Mouse (Mus musculus) CH12.LX (cell line): ENCODE data around the gene Mtmr12. TPM values are rescaled to one million over a fixed set of nuclear protein-coding genes. Genes with fewer than 3 reads are reported as not detected.

ENCODE experiments used
- DNase-seq: peaks from one replicate; pipeline ENCODE4 v3.0.0-alpha.2; 2013; ENCODE audit errors: extremely low read depth
- H3K27ac ChIP-seq: 2 replicates; pipeline ENCODE4 v1.5.1; 2012; ENCODE audit warnings: low read depth, mild to moderate bottlenecking, control low read depth, moderate library complexity; ENCODE audit not compliant: insufficient read depth
- H3K27me3 ChIP-seq: replicated peaks from 2 replicates; pipeline ENCODE3; 2012; ENCODE audit warnings: inconsistent platforms
- H3K36me3 ChIP-seq, 2 experiments: replicated peaks in 1 of 2; 2 replicates each; pipeline versions ENCODE3 to v1.6.1; 2012; ENCODE audit warnings: inconsistent platforms in 1 of 2, low read length in 1 of 2, mild to moderate bottlenecking in 1 of 2, mixed read lengths in 1 of 2, moderate library complexity in 1 of 2; ENCODE audit not compliant: control insufficient read depth in 1 of 2, insufficient read depth in 1 of 2
- H3K4me1 ChIP-seq, 2 experiments: 2 replicates each; pipeline ENCODE4 v1.6.1; 2012; ENCODE audit warnings: inconsistent platforms in 1 of 2, moderate library complexity in 1 of 2; ENCODE audit not compliant: insufficient read depth in 2 of 2, control insufficient read depth in 1 of 2
- H3K4me2 ChIP-seq: 2 replicates; pipeline ENCODE4 v1.6.1; 2012; ENCODE audit warnings: low read depth, mild to moderate bottlenecking, control low read depth; ENCODE audit not compliant: poor library complexity, insufficient read depth, severe bottlenecking
- H3K4me3 ChIP-seq, 3 experiments: fragments of 150-350 bp in 1 of 3; sonication (generic) in 1 of 3; replicated peaks in 1 of 3; 2 replicates each; pipeline versions ENCODE3 to v1.5.1; 2011 to 2012; ENCODE audit warnings: low read depth in 2 of 3, low read length in 2 of 3, mild to moderate bottlenecking in 2 of 3, moderate library complexity in 2 of 3, control low read depth in 1 of 3, improper control_type of control experiment in 1 of 3, inconsistent platforms in 1 of 3, mixed read lengths in 1 of 3; ENCODE audit not compliant: poor library complexity in 1 of 3
- H3K79me2 ChIP-seq: replicated peaks from 2 replicates; pipeline ENCODE4 v1.6.1; 2012; ENCODE audit warnings: mild to moderate bottlenecking, moderate library complexity; ENCODE audit not compliant: control insufficient read depth, poor library complexity, insufficient read depth, severe bottlenecking; ENCODE audit errors: extremely low read depth
- H3K9ac ChIP-seq: 2 replicates; pipeline ENCODE4 v1.6.1; 2012; ENCODE audit warnings: low read depth, mild to moderate bottlenecking, control low read depth, moderate library complexity; ENCODE audit not compliant: insufficient read depth
- H3K9me3 ChIP-seq: replicated peaks from 2 replicates; pipeline ENCODE3; 2012; ENCODE audit warnings: low read length, inconsistent platforms, mixed read lengths
- BHLHE40 ChIP-seq: IDR thresholded peaks from 2 replicates; pipeline ENCODE4 v1.6.1; 2011; ENCODE audit warnings: mild to moderate bottlenecking, low read depth, low read length, improper control_type of control experiment
- CHD1 ChIP-seq: IDR thresholded peaks from 2 replicates; pipeline ENCODE4 v1.6.1; 2012; ENCODE audit warnings: low read depth, low read length, improper control_type of control experiment, inconsistent platforms
- CHD2 ChIP-seq: IDR thresholded peaks from 2 replicates; pipeline ENCODE4 v1.6.1; 2011; ENCODE audit warnings: low read length, improper control_type of control experiment
- ELF1 ChIP-seq: IDR thresholded peaks from 2 replicates; pipeline ENCODE4 v1.6.1; 2014; ENCODE audit warnings: low read depth, mild to moderate bottlenecking, inconsistent platforms, low read length, improper control_type of control experiment
- EP300 ChIP-seq: IDR thresholded peaks from 2 replicates; pipeline ENCODE4 v1.6.1; 2011; ENCODE audit warnings: low read length, improper control_type of control experiment
- ETS1 ChIP-seq: conservative IDR thresholded peaks from 2 replicates; pipeline ENCODE4 v1.6.1; 2012; ENCODE audit warnings: low read depth, mild to moderate bottlenecking, inconsistent platforms, low read length, improper control_type of control experiment, moderate library complexity
- GABPA ChIP-seq: IDR thresholded peaks from 2 replicates; pipeline ENCODE4 v1.6.1; 2012; ENCODE audit warnings: low read depth, low read length, improper control_type of control experiment, inconsistent platforms; ENCODE audit not compliant: insufficient replicate concordance
- HCFC1 ChIP-seq: IDR thresholded peaks from 2 replicates; pipeline ENCODE4 v1.6.1; 2012; ENCODE audit warnings: low read depth, mild to moderate bottlenecking, inconsistent platforms, low read length, improper control_type of control experiment
- IRF4 ChIP-seq: IDR thresholded peaks from 2 replicates; pipeline ENCODE4 v1.6.1; 2014; ENCODE audit warnings: low read depth, mild to moderate bottlenecking, inconsistent platforms, low read length, improper control_type of control experiment
- JUN ChIP-seq: IDR thresholded peaks from 2 replicates; pipeline ENCODE4 v1.6.1; 2011; ENCODE audit warnings: low read depth, mild to moderate bottlenecking, low read length, improper control_type of control experiment, moderate library complexity; ENCODE audit not compliant: insufficient read depth
- KAT2A ChIP-seq: IDR thresholded peaks from 2 replicates; pipeline ENCODE4 v1.6.1; 2012; ENCODE audit warnings: low read length, improper control_type of control experiment, inconsistent platforms; ENCODE audit not compliant: insufficient replicate concordance
- MAFK ChIP-seq: IDR thresholded peaks from 2 replicates; pipeline ENCODE4 v1.6.1; 2011; ENCODE audit warnings: low read length, improper control_type of control experiment; ENCODE audit not compliant: insufficient replicate concordance
- MAZ ChIP-seq: IDR thresholded peaks from 2 replicates; pipeline ENCODE4 v1.6.1; 2012; ENCODE audit warnings: low read depth, mild to moderate bottlenecking, inconsistent platforms, low read length, improper control_type of control experiment, moderate library complexity
- MXI1 ChIP-seq: IDR thresholded peaks from 2 replicates; pipeline ENCODE4 v1.6.1; 2011; ENCODE audit warnings: mild to moderate bottlenecking, low read depth, low read length, improper control_type of control experiment
- POLR2A ChIP-seq: IDR thresholded peaks from 2 replicates; pipeline ENCODE4 v1.6.1; 2011; ENCODE audit warnings: low read depth, mild to moderate bottlenecking, improper control_type of control experiment, low read length
- POLR2AphosphoS2 ChIP-seq: IDR thresholded peaks from 2 replicates; pipeline ENCODE4 v1.6.1; 2011; ENCODE audit warnings: low read depth, low read length, improper control_type of control experiment
- RAD21 ChIP-seq: IDR thresholded peaks from 2 replicates; pipeline ENCODE4 v1.6.1; 2011; ENCODE audit warnings: low read depth, mild to moderate bottlenecking, low read length, improper control_type of control experiment, moderate library complexity
- SIN3A ChIP-seq: IDR thresholded peaks from 2 replicates; pipeline ENCODE4 v1.6.1; 2012; ENCODE audit warnings: low read length, improper control_type of control experiment, inconsistent platforms
- SMC3 ChIP-seq: IDR thresholded peaks from 2 replicates; pipeline ENCODE4 v1.6.1; 2011; ENCODE audit warnings: low read depth, low read length, improper control_type of control experiment
- UBTF ChIP-seq: IDR thresholded peaks from 2 replicates; pipeline ENCODE4 v1.6.1; 2012; ENCODE audit warnings: low read depth, mild to moderate bottlenecking, inconsistent platforms, low read length, improper control_type of control experiment, moderate library complexity
- USF2 ChIP-seq: conservative IDR thresholded peaks from 2 replicates; pipeline ENCODE4 v1.6.1; 2011; ENCODE audit warnings: low read depth, low read length, improper control_type of control experiment
- ZKSCAN1 ChIP-seq: IDR thresholded peaks from 2 replicates; pipeline ENCODE4 v1.6.1; 2012; ENCODE audit warnings: low read depth, inconsistent platforms, low read length, improper control_type of control experiment, borderline replicate concordance
- ZMIZ1 ChIP-seq: IDR thresholded peaks from 2 replicates; pipeline ENCODE4 v1.6.1; 2012; ENCODE audit warnings: low read depth, mild to moderate bottlenecking, inconsistent platforms, low read length, improper control_type of control experiment
- dilution Hi-C: fragments of 300-500 bp; cut with MboI; formaldehyde crosslinking; loops from 2 replicates; pipeline ENCODE4 v1.14.3; 2020; ENCODE audit warnings: low sequenced_read_pairs; ENCODE audit not compliant: extremely low pct_unique_long_range_greater_than_20kb, extremely low pct_ligation_motif_present
- in situ Hi-C: fragments of 300-500 bp; cut with MboI; formaldehyde crosslinking; loops from 3 replicates; pipeline ENCODE4 v1.14.3; 2019; ENCODE audit warnings: low sequenced_read_pairs, low pct_ligation_motif_present, low pct_unique_long_range_greater_than_20kb, mixed read lengths
- polyA plus RNA-seq: library from polyadenylated mRNA; unstranded; fragments of >175 nt; gene quantifications from 2 replicates; pipeline ENCODE4 v1.2.1, GENCODE M21; 2012; ENCODE audit warnings: low read depth; ENCODE audit not compliant: insufficient read length
- total RNA-seq, 2 experiments: library from RNA; depleted of rRNA; stranded (reverse); fragments of 300-350 nt in 1 of 2; fragments of >200 nt in 1 of 2; gene quantifications; 2 replicates each; pipeline ENCODE4 v1.2.3; 2012 to 2014

The Mtmr12 gene
- total and polyA plus RNA-seq, 3 experiments: 8.2 to 16.3 (median 12.3) TPM

GRCm38 (mm10) chr15:12236961-12237360 lies 32.1 kb downstream of the Mtmr12 start:
- DNase-seq: no peak
- no peak overlapping the region for H3K4me2 ChIP-seq
- no peaks in the 10 kb centered on the region for H3K27me3 ChIP-seq
- H3K4me3 ChIP-seq: no peak overlapping the region
- TF ChIP-seq SIN3A (no peak), UBTF (no peak), JUN (no peak), ZKSCAN1 (no peak), MAZ (no peak), USF2 (no peak), RAD21 (no peak)
- no peak overlapping the region for H3K9ac ChIP-seq
- peaks cover 25 to 70% of the 10 kb centered on the region in 2 experiments for H3K4me1 ChIP-seq
- dilution Hi-C loops (no loop called here), in situ Hi-C loops (no loop called here)
- no peaks in the 10 kb centered on the region for H3K9me3 ChIP-seq
- peaks cover 29 to 69% of the 10 kb centered on the region in 2 experiments for H3K36me3 ChIP-seq
- H3K27ac ChIP-seq: no peak overlapping the region
- no peaks in the 10 kb centered on the region for H3K79me2 ChIP-seq

GRCm38 (mm10) chr15:12237539-12237938 lies 32.7 kb downstream of the Mtmr12 start:
- no peak for DNase-seq
- Histone ChIP-seq H3K4me1 (peaks cover 25 to 64% of the 10 kb centered on the region in 2 experiments), H3K36me3 (peaks cover 27 to 68% of the 10 kb centered on the region in 2 experiments), H3K79me2 (no peaks in the 10 kb centered on the region), H3K27ac (no peak overlapping the region)
- TF ChIP-seq IRF4: no peak
- no peak for TF ChIP-seq CHD2
- no peak for TF ChIP-seq KAT2A
- TF ChIP-seq RAD21: no peak
- TF ChIP-seq POLR2A: no peak
- no peak for TF ChIP-seq MAFK
- TF ChIP-seq BHLHE40: no peak
- no peak for TF ChIP-seq ZMIZ1
- TF ChIP-seq MXI1: no peak
- TF ChIP-seq ZKSCAN1: no peak
- no peak for TF ChIP-seq GABPA
- no peak for TF ChIP-seq POLR2AphosphoS2
- no peak for TF ChIP-seq ELF1
- TF ChIP-seq SMC3: no peak
- no peak for TF ChIP-seq CHD1
- no peak for TF ChIP-seq ETS1
- no peak for TF ChIP-seq EP300
- TF ChIP-seq HCFC1: no peak
- TF ChIP-seq, all 38 proteins: peak for 0
- H3K9me3 ChIP-seq: no peaks in the 10 kb centered on the region
- dilution Hi-C loops: no loop called here
- H3K27me3 ChIP-seq: no peaks in the 10 kb centered on the region
- H3K4me3 ChIP-seq: no peak overlapping the region
- no peak overlapping the region for H3K4me2 ChIP-seq
- no peak overlapping the region for H3K9ac ChIP-seq
- in situ Hi-C loops: no loop called here
